In the genomic region with DNA sequence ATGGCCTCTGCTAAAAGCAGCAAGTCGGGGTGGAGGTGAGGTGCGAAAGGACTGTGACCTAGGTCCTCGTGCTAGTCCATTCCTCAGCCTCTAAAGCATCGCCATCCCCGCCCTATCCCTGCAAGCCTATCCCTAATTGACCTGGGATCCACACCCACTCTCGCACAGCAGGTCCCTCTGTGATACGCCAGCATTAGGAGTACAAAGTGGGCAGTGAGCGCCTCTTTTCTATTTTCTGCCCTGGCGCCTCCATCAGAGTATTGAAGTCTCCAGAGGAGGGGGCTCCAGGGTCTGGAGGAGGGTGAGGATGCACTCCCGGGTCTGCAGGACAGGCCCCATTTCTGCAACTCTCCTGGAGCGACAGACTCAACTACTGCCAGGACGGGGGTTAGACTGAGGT, we compare ENCODE assay signal across 10 mouse cellular contexts. TPM values are rescaled to one million over a fixed set of nuclear protein-coding genes. Genes with fewer than 3 reads are reported as not detected.
DNase-seq lines count a peak whose midpoint lies in the region; ATAC-seq and TF ChIP-seq lines count a peak whose summit lies in the region.
"Had no signal": no experiment of that assay in that cellular context is flagged by ENCODE, and none has a peak within 500 bp of the region (broad histone marks: within the 10 kb centered on the region; RNA-seq: fewer than 3 reads in every experiment).

No protein-coding gene starts in this region.

- peak overlapping the region; percentile 40; the same call in 1 of the 2 replicates for H3K4me3 ChIP-seq in heart, embryonic 16.5 days (ENCODE audit: low read length)
- H3K4me3 ChIP-seq in heart, adult 2 months = no peak overlapping the region
- H3K4me3 ChIP-seq in hindbrain, embryonic 15.5 days = peak overlapping the region; percentile 70
- peak overlapping the region; percentile 66 for H3K4me3 ChIP-seq in midbrain, embryonic 14.5 days (replicated peaks; ENCODE audit: low read depth, low read length)

- no peak overlapping the region for H3K27ac ChIP-seq in heart, embryonic 16.5 days (ENCODE audit: low read length)
- no peak overlapping the region for H3K27ac ChIP-seq in heart, adult 2 months
- peak overlapping the region; percentile 78; the same call in 1 of the 2 replicates for H3K27ac ChIP-seq in hindbrain, embryonic 15.5 days (replicated peaks)
- H3K27ac ChIP-seq in midbrain, embryonic 14.5 days (replicated peaks; ENCODE audit: low read depth, low read length) = peak overlapping the region; percentile 41; the same call in 1 of the 2 replicates

- no peak for DNase-seq in heart, adult 2 months
- peak; percentile 58 to 65 for DNase-seq in cerebellum, postnatal 25 days
- DNase-seq in midbrain, embryonic 14.5 days = peak; percentile 13
- DNase-seq in urinary bladder, postnatal 36 days (ENCODE audit: low spot score in 2 of 2) = no peak
- DNase-seq in urinary bladder, postnatal 4 days (ENCODE audit: low spot score in 2 of 2) = no peak
- no peak for DNase-seq in right cerebral cortex, postnatal 14 days

- peak overlapping the region; percentile 51 for H3K4me2 ChIP-seq in heart, embryonic 16.5 days (ENCODE audit: low read depth, low read length)
- H3K4me2 ChIP-seq in hindbrain, embryonic 15.5 days = peak overlapping the region; percentile 92
- H3K4me2 ChIP-seq in midbrain, embryonic 14.5 days (ENCODE audit: low read length) = peak overlapping the region; percentile 96

- H3K4me1 ChIP-seq in heart, embryonic 16.5 days (ENCODE audit: control insufficient read depth, insufficient read depth, low read length) = peaks cover 12% of the 10 kb centered on the region
- no peaks in the 10 kb centered on the region for H3K4me1 ChIP-seq in heart, adult 2 months (ENCODE audit: control insufficient read depth, insufficient read depth, low read length)
- peaks cover 66% of the 10 kb centered on the region for H3K4me1 ChIP-seq in hindbrain, embryonic 15.5 days (replicated peaks)
- H3K4me1 ChIP-seq in midbrain, embryonic 14.5 days (ENCODE audit: control insufficient read depth, insufficient read depth, low read length) = peaks cover 46% of the 10 kb centered on the region

- H3K27me3 ChIP-seq in heart, embryonic 16.5 days (ENCODE audit: control insufficient read depth, insufficient read depth, low read length) = peaks cover 86% of the 10 kb centered on the region
- peaks cover 14% of the 10 kb centered on the region for H3K27me3 ChIP-seq in heart, adult 2 months (ENCODE audit: control insufficient read depth, insufficient read depth, low read length)
- peaks cover 10% of the 10 kb centered on the region for H3K27me3 ChIP-seq in hindbrain, embryonic 15.5 days
- H3K27me3 ChIP-seq in midbrain, embryonic 14.5 days (ENCODE audit: control insufficient read depth, insufficient read depth, low read length) = peaks cover 20% of the 10 kb centered on the region

- no peak for ATAC-seq in heart, embryonic 16.5 days (replicated peaks; ENCODE audit: extremely low read depth, insufficient read depth, low FRiP score)
- no peak for ATAC-seq in hindbrain, embryonic 15.5 days (ENCODE audit: low FRiP score, low read depth)
- ATAC-seq in midbrain, embryonic 14.5 days (ENCODE audit: low FRiP score, low TSS enrichment) = no peak

- no peaks in the 10 kb centered on the region for H3K9me3 ChIP-seq in heart, embryonic 16.5 days (replicated peaks; ENCODE audit: control insufficient read depth, low read length)
- H3K9me3 ChIP-seq in hindbrain, embryonic 15.5 days = no peaks in the 10 kb centered on the region
- no peaks in the 10 kb centered on the region for H3K9me3 ChIP-seq in midbrain, embryonic 14.5 days (ENCODE audit: control insufficient read depth, low read length)

- H3K9ac ChIP-seq in heart, embryonic 16.5 days (ENCODE audit: low read length) = no peak overlapping the region
- H3K9ac ChIP-seq in heart, adult 2 months (ENCODE audit: low read depth, low read length) = no peak overlapping the region
- peak overlapping the region; percentile 48 for H3K9ac ChIP-seq in hindbrain, embryonic 15.5 days
- H3K9ac ChIP-seq in midbrain, embryonic 14.5 days (replicated peaks; ENCODE audit: low read length) = peak overlapping the region; percentile 57

- no peaks in the 10 kb centered on the region for H3K36me3 ChIP-seq in heart, embryonic 16.5 days (ENCODE audit: control insufficient read depth, insufficient read depth)
- H3K36me3 ChIP-seq in heart, adult 2 months (ENCODE audit: control insufficient read depth, insufficient read depth, low read length) = no peaks in the 10 kb centered on the region
- no peaks in the 10 kb centered on the region for H3K36me3 ChIP-seq in hindbrain, embryonic 15.5 days
- H3K36me3 ChIP-seq in midbrain, embryonic 14.5 days (ENCODE audit: control insufficient read depth, insufficient read depth, low read length) = no peaks in the 10 kb centered on the region

- no peak for TF ChIP-seq POLR2A in heart, adult 2 months (IDR thresholded peaks at IDR 0.05; ENCODE audit: insufficient read depth, low read depth, low read length)

- TF ChIP-seq CTCF in heart, adult 2 months (IDR thresholded peaks at IDR 0.05) = no peak

- intact Hi-C loops in heart, adult 2 months (cut with DNase I) = no loop called here

- WGBS in heart, embryonic 16.5 days = 10% methylated on average over 12 of the region's 12 CpGs
- 13% methylated on average over 12 of the region's 12 CpGs for WGBS in heart, adult 2 months
- WGBS in hindbrain, embryonic 15.5 days = 9% methylated on average over 12 of the region's 12 CpGs
- WGBS in midbrain, embryonic 14.5 days = 10% methylated on average over 12 of the region's 12 CpGs

- H3K79me2 ChIP-seq in heart, adult 2 months (replicated peaks; ENCODE audit: control insufficient read depth, insufficient read depth, low read length) = no peaks in the 10 kb centered on the region

- TF ChIP-seq EP300 in heart, adult 2 months (IDR thresholded peaks at IDR 0.05; ENCODE audit: insufficient read depth, low read depth, low read length) = no peak

RNA-seq across cellular contexts. Expression of a gene that starts 2.1 kb away (rescaled TPM):
- polyA plus RNA-seq in heart, embryonic 16.5 days (2015; fragmentation: Nextera tagmentation; extraction: Ambion mirVana) = 0.08 and 0.32 TPM in 2 replicates
- total RNA-seq in heart, adult 2 months (2021) = 1 to 10 TPM; 2.2 to 2.9 TPM
- 1.3 and 3.0 TPM in 2 replicates for polyA plus RNA-seq in heart, adult 2 months (2012; rRNA removed)
- polyA plus RNA-seq in hindbrain, embryonic 15.5 days (2015; fragmentation: Nextera tagmentation; extraction: Ambion mirVana) = 6.7 and 6.8 TPM in 2 replicates
- polyA plus RNA-seq in midbrain, embryonic 14.5 days (2014; fragmentation: Nextera tagmentation; extraction: Ambion mirVana) = 5.2 and 7.5 TPM in 2 replicates
- total RNA-seq: MEL had no signal

RNA-seq across cellular contexts. Expression of a gene that starts 16.2 kb away (rescaled TPM):
- 2.8 and 11.6 TPM in 2 replicates for polyA plus RNA-seq in heart, embryonic 16.5 days (2015; fragmentation: Nextera tagmentation; extraction: Ambion mirVana)
- 1 to 10 TPM in 1 of 2 experiments, under 1 TPM in 1; 0.76 to 1.3 TPM for total RNA-seq in heart, adult 2 months (2021)
- polyA plus RNA-seq in heart, adult 2 months (2012; rRNA removed) = 1.8 and 4.7 TPM in 2 replicates
- 2.1 and 2.2 TPM in 2 replicates for polyA plus RNA-seq in hindbrain, embryonic 15.5 days (2015; fragmentation: Nextera tagmentation; extraction: Ambion mirVana)
- polyA plus RNA-seq in midbrain, embryonic 14.5 days (2014; fragmentation: Nextera tagmentation; extraction: Ambion mirVana) = 1.1 TPM in 1 of 2 replicates, not detected in the other
- total RNA-seq: layer of hippocampus, adult 18-20 months; MEL had no signal

RNA-seq across cellular contexts. Expression of a gene that starts 34.6 kb away (rescaled TPM):
- polyA plus RNA-seq in heart, embryonic 16.5 days (2015; fragmentation: Nextera tagmentation; extraction: Ambion mirVana) = 64.3 and 73.5 TPM in 2 replicates
- 10 to 100 TPM; 49.7 to 53.7 TPM for total RNA-seq in heart, adult 2 months (2021)
- 65.7 and 84.8 TPM in 2 replicates for polyA plus RNA-seq in heart, adult 2 months (2012; rRNA removed)
- 60.3 and 70.4 TPM in 2 replicates for polyA plus RNA-seq in hindbrain, embryonic 15.5 days (2015; fragmentation: Nextera tagmentation; extraction: Ambion mirVana)
- polyA plus RNA-seq in midbrain, embryonic 14.5 days (2014; fragmentation: Nextera tagmentation; extraction: Ambion mirVana) = 57.1 and 62.0 TPM in 2 replicates

RNA-seq across cellular contexts. Expression of a gene that starts 39.7 kb away (rescaled TPM):
- 61.1 and 70.5 TPM in 2 replicates for polyA plus RNA-seq in heart, embryonic 16.5 days (2015; fragmentation: Nextera tagmentation; extraction: Ambion mirVana)
- total RNA-seq in heart, adult 2 months (2021) = 10 to 100 TPM; 10.8 to 11.7 TPM
- polyA plus RNA-seq in heart, adult 2 months (2012; rRNA removed) = 12.9 and 15.5 TPM in 2 replicates
- 27.5 and 29.4 TPM in 2 replicates for polyA plus RNA-seq in hindbrain, embryonic 15.5 days (2015; fragmentation: Nextera tagmentation; extraction: Ambion mirVana)
- polyA plus RNA-seq in midbrain, embryonic 14.5 days (2014; fragmentation: Nextera tagmentation; extraction: Ambion mirVana) = 17.8 and 19.5 TPM in 2 replicates

RNA-seq across cellular contexts. Expression of a gene that starts 56.5 kb away (rescaled TPM):
- 4.0 and 5.9 TPM in 2 replicates for polyA plus RNA-seq in heart, embryonic 16.5 days (2015; fragmentation: Nextera tagmentation; extraction: Ambion mirVana)
- total RNA-seq in heart, adult 2 months (2021) = under 1 TPM; 0.31 to 0.75 TPM
- 0.88 and 3.1 TPM in 2 replicates for polyA plus RNA-seq in heart, adult 2 months (2012; rRNA removed)
- polyA plus RNA-seq in hindbrain, embryonic 15.5 days (2015; fragmentation: Nextera tagmentation; extraction: Ambion mirVana) = not detected in 2 replicates
- polyA plus RNA-seq in midbrain, embryonic 14.5 days (2014; fragmentation: Nextera tagmentation; extraction: Ambion mirVana) = not detected in 2 replicates
- total RNA-seq: layer of hippocampus, adult 18-20 months had no signal

Comparison
In these comparisons a context has a peak if more than half of its experiments do, and no peak if none do; other contexts are left out.
1. H3K27ac ChIP-seq: peak in hindbrain, embryonic 15.5 days (single experiment) and midbrain, embryonic 14.5 days (single experiment); none in heart, embryonic 16.5 days (single experiment) and heart, adult 2 months (single experiment).
2. H3K9ac ChIP-seq: peak in hindbrain, embryonic 15.5 days (single experiment) and midbrain, embryonic 14.5 days (single experiment); none in heart, embryonic 16.5 days (single experiment) and heart, adult 2 months (single experiment).
3. DNase-seq: peak in cerebellum, postnatal 25 days (2 of 2) and midbrain, embryonic 14.5 days (single experiment); none in heart, adult 2 months (0 of 2), urinary bladder, postnatal 36 days (0 of 2), urinary bladder, postnatal 4 days (0 of 2) and right cerebral cortex, postnatal 14 days (single experiment).
4. Peak in every context shown above with its lines, with median percentiles within 50 percentile points of each other: H3K4me2 ChIP-seq.